Mouse (Mus musculus) ES-E14 (cell line): ENCODE results near the gene Farsb.
A peak's percentile ranks its signal among the peaks of the same experiment; 100 is the strongest.

Experiments used
- MAFK ChIP-seq: IDR thresholded peaks from 2 replicates; pipeline ENCODE4 v1.6.1; 2014; ENCODE audit warnings: mild to moderate bottlenecking, low read depth, low read length, inconsistent platforms; ENCODE audit not compliant: insufficient read depth
- ZC3H11A ChIP-seq: IDR thresholded peaks from 2 replicates; pipeline ENCODE4 v1.6.1; 2012; ENCODE audit warnings: low read depth, mild to moderate bottlenecking, inconsistent platforms, low read length, borderline replicate concordance
- ZNF384 ChIP-seq: IDR thresholded peaks from 2 replicates; pipeline ENCODE4 v1.6.1; 2012; ENCODE audit warnings: low read depth, low read length, inconsistent platforms

- TF ChIP-seq ZC3H11A (0 out of 2 replicates have a peak, but pooled peaks have one; percentile 15), ZNF384 (no peak), MAFK (no peak)
Observed at GRCm38 (mm10) chr1:78419593-78419992, 69.1 kb downstream of the Farsb start.
